ENCODE assay signal across 8 mouse cellular contexts in the genomic region with DNA sequence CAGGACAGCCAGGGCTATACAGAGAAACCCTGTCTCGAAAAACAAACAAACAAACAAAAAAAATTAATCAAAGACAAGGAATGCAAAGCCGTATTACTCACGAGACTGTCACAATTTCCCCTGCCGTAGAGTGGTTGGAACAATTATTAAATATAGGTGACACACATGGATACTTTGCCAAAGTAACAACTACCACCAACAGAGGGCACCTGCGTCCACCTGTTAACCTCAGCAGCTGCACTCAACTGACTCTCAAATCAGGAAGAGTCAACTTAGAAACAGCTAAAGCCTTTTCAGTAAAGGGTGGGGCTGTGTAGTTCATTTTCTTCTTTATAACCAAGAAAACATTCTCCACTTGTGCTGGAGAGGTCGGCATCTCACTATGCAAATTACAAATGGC. TPM values are rescaled to one million over a fixed set of nuclear protein-coding genes. Genes with fewer than 3 reads are reported as not detected.
DNase-seq lines count a peak whose midpoint lies in the region.

No protein-coding gene starts in this region.

- DNase-seq in heart, postnatal 14 days, result peak; percentile 31 to 47
- DNase-seq in heart, adult 8-10 months (ENCODE audit: low spot score), result no peak
- DNase-seq in ES-CJ7 (ENCODE audit: low read depth, low spot score), result peak; percentile 50
- peak; percentile 33 to 60 for DNase-seq in cerebellum, postnatal 25 days
- peak; percentile 67 to 72 for DNase-seq in kidney, postnatal 4 days
- peak; percentile 50 for DNase-seq in spleen, adult 12 weeks (ENCODE audit: low spot score)
- no peak for DNase-seq in layer of hippocampus, adult 8-10 months (ENCODE audit: low spot score in 2 of 2)
- DNase-seq in gastrocnemius, postnatal 25 days, result no peak

- intact Hi-C loops in heart, postnatal 14 days (cut with DNase I), result loop anchor here (1.0 to 5.0 kb wide), 2 partner anchors 88 to 147 kb away; no protein-coding TSS in a partner anchor

RNA-seq across cellular contexts. Expression of a gene that starts 24.3 kb away (rescaled TPM):
- 1 to 10 TPM; 5.4 to 7.9 TPM for total RNA-seq in heart, postnatal 14 days (2021)
- total RNA-seq in heart, adult 8-10 months (2022), result 10 to 100 TPM in 3 of 4 experiments, 1 to 10 TPM in 1; 8.8 to 12.8 (median 11.6) TPM
- total RNA-seq in layer of hippocampus, adult 8-10 months (2022), result 10 to 100 TPM; 55.4 to 73.6 (median 64.1) TPM
- 1 to 10 TPM; 4.3 to 4.5 TPM for total RNA-seq in gastrocnemius, postnatal 25 days (2021)

Comparison
In these comparisons a context has a peak if more than half of its experiments do, and no peak if none do; other contexts are left out.
1. DNase-seq: peak in heart, postnatal 14 days (2 of 2), ES-CJ7 (single experiment), cerebellum, postnatal 25 days (2 of 2), kidney, postnatal 4 days (2 of 2) and spleen, adult 12 weeks (single experiment); none in heart, adult 8-10 months (single experiment), layer of hippocampus, adult 8-10 months (0 of 2) and gastrocnemius, postnatal 25 days (single experiment).
2. RNA of a gene that starts 24.3 kb away (total RNA-seq): 55.4 to 73.6 TPM in layer of hippocampus, adult 8-10 months; 8.8 to 12.8 TPM in heart, adult 8-10 months, 5.4 to 7.9 TPM in heart, postnatal 14 days and 4.3 to 4.5 TPM in gastrocnemius, postnatal 25 days; every median in the first group is over 4 times any median in the second.